ENCODE assay signal across 8 mouse cellular contexts in genomic region chr1:86440171-86440886, GRCm38 (mm10). TPM values are rescaled to one million over a fixed set of nuclear protein-coding genes. Genes with fewer than 3 reads are reported as not detected.
DNase-seq lines count a peak whose midpoint lies in the region; ATAC-seq and TF ChIP-seq lines count a peak whose summit lies in the region.

No protein-coding gene starts in this region.

- H3K4me3 ChIP-seq in ES-E14 (ENCODE audit: insufficient read depth in 1 of 2, low read depth in 1 of 2, low read length in 2 of 2, poor library complexity in 1 of 2, severe bottlenecking in 1 of 2) = peak overlapping the region; percentile 59 to 73
- H3K4me3 ChIP-seq in forebrain, embryonic 15.5 days = peak overlapping the region; percentile 51
- H3K4me3 ChIP-seq in lung, adult 2 months (replicated peaks; ENCODE audit: extremely low read depth, low read depth, low read length) = peak overlapping the region; percentile 40
- H3K4me3 ChIP-seq in neural tube, embryonic 15.5 days (replicated peaks) = peak overlapping the region; percentile 49

- whole genome bisulfite sequencing in forebrain, embryonic 15.5 days = 3% methylated on average over 18 of the region's 18 CpGs
- WGBS in lung, adult 2 months = 12% methylated on average over 18 of the region's 18 CpGs
- WGBS in neural tube, embryonic 15.5 days = 2% methylated on average over 18 of the region's 18 CpGs

- TF ChIP-seq POLR2A in lung, adult 2 months (IDR thresholded peaks at IDR 0.05; ENCODE audit: borderline replicate concordance, extremely low read depth, low read depth, low read length) = peak; percentile 33; the same call in 1 of the 2 replicates

- peak overlapping the region; percentile 95 for H3K27ac ChIP-seq in ES-E14 (ENCODE audit: insufficient read depth, low read depth, low read length, poor library complexity, severe bottlenecking)
- H3K27ac ChIP-seq in forebrain, embryonic 15.5 days (replicated peaks) = peak overlapping the region; percentile 100
- peak overlapping the region; percentile 98 for H3K27ac ChIP-seq in neural tube, embryonic 15.5 days (replicated peaks)

- H3K27me3 ChIP-seq in forebrain, embryonic 15.5 days = no peaks in the 10 kb centered on the region
- H3K27me3 ChIP-seq in neural tube, embryonic 15.5 days (replicated peaks) = no peaks in the 10 kb centered on the region

- in situ Hi-C loops in ES-E14 (cut with MboI; ENCODE audit: low sequenced_read_pairs in 2 of 2, unreplicated experiment in 2 of 2) = no loop called here

- H3K36me3 ChIP-seq in ES-E14 (ENCODE audit: control insufficient read depth, insufficient read depth, low read length, poor library complexity, severe bottlenecking) = no peaks in the 10 kb centered on the region
- H3K36me3 ChIP-seq in forebrain, embryonic 15.5 days = no peaks in the 10 kb centered on the region
- H3K36me3 ChIP-seq in neural tube, embryonic 15.5 days = no peaks in the 10 kb centered on the region

- peak overlapping the region; percentile 93 for H3K9ac ChIP-seq in ES-E14 (ENCODE audit: insufficient read depth, low read depth, low read length, poor library complexity, severe bottlenecking)
- H3K9ac ChIP-seq in forebrain, embryonic 15.5 days (replicated peaks) = peak overlapping the region; percentile 92
- H3K9ac ChIP-seq in neural tube, embryonic 15.5 days (replicated peaks) = no peak overlapping the region; the same call in 1 of the 2 replicates

- peak; percentile 91 for TF ChIP-seq CTCF in lung, adult 2 months (IDR thresholded peaks at IDR 0.05; ENCODE audit: insufficient read depth, low read length)

- peak overlapping the region; percentile 90 for H3K4me2 ChIP-seq in forebrain, embryonic 15.5 days (replicated peaks)
- H3K4me2 ChIP-seq in neural tube, embryonic 15.5 days = peak overlapping the region; percentile 88

- DNase-seq in ES-E14 (ENCODE audit: low read depth, low spot score) = peak; percentile 97
- DNase-seq in cerebellum, adult 11-12 months = peak; percentile 90
- DNase-seq in heart, postnatal 25 days (ENCODE audit: low spot score) = peak; percentile 84
- DNase-seq in layer of hippocampus, adult 18-20 months (ENCODE audit: low spot score in 2 of 2) = peak; percentile 86 to 98
- peak; percentile 89 for DNase-seq in lung, adult 2 months
- peak; percentile 97 for DNase-seq in testis, postnatal 10 days (ENCODE audit: low spot score)

- no peaks in the 10 kb centered on the region for H3K9me3 ChIP-seq in ES-E14 (ENCODE audit: control insufficient read depth, insufficient read depth, low read depth, low read length)
- H3K9me3 ChIP-seq in forebrain, embryonic 15.5 days = no peaks in the 10 kb centered on the region
- H3K9me3 ChIP-seq in neural tube, embryonic 15.5 days (replicated peaks) = no peaks in the 10 kb centered on the region

- peaks cover 2 to 35% of the 10 kb centered on the region in 2 experiments; a peak in 3 of 4 replicates for H3K4me1 ChIP-seq in ES-E14 (ENCODE audit: control insufficient read depth in 2 of 2, insufficient read depth in 2 of 2, low read length in 2 of 2, poor library complexity in 1 of 2)
- H3K4me1 ChIP-seq in forebrain, embryonic 15.5 days = peaks cover 58% of the 10 kb centered on the region
- peaks cover 15% of the 10 kb centered on the region for H3K4me1 ChIP-seq in lung, adult 2 months (ENCODE audit: control insufficient read depth, insufficient read depth, low read length)
- H3K4me1 ChIP-seq in neural tube, embryonic 15.5 days = peaks cover 55% of the 10 kb centered on the region

- ATAC-seq in forebrain, embryonic 15.5 days (replicated peaks) = peak; percentile 72
- ATAC-seq in neural tube, embryonic 15.5 days (ENCODE audit: low FRiP score) = peak; percentile 71

- intact Hi-C loops in heart, postnatal 25 days (cut with DNase I) = loop anchor here (1.0 kb wide), 3 partner anchors 27 to 92 kb away; no protein-coding TSS in a partner anchor

TF ChIP-seq in ES-E14, 5 proteins besides CTCF, POLR2A, EP300 and RAD21:
- TF ChIP-seq ZNF384 (IDR thresholded peaks at IDR 0.05; ENCODE audit: low read depth, low read length) (no peak), ZC3H11A (IDR thresholded peaks at IDR 0.05; ENCODE audit: borderline replicate concordance, low read depth, low read length) (peak; percentile 85), HCFC1 (IDR thresholded peaks at IDR 0.05; ENCODE audit: borderline replicate concordance, insufficient read depth, low read length) (no peak; the same call in 1 of the 2 replicates), MAFK (IDR thresholded peaks at IDR 0.05; ENCODE audit: insufficient read depth, low read depth, low read length) (no peak)
TF ChIP-seq in ES-E14: peak in this region for 1.

RNA-seq across cellular contexts. Expression of gene Tex44, which starts 14.2 kb away (rescaled TPM):
- 0.11 TPM in 1 of 2 replicates, not detected in the other for total RNA-seq in ES-E14 (2012; rRNA removed)
- not detected in 2 replicates for polyA plus RNA-seq in forebrain, embryonic 15.5 days (2015; fragmentation: Nextera tagmentation; extraction: Ambion mirVana)
- total RNA-seq in heart, postnatal 25 days (2021) = not detected
- total RNA-seq in layer of hippocampus, adult 18-20 months (2021) = not detected
- polyA plus RNA-seq in lung, adult 2 months (2012; rRNA removed) = 0.11 and 0.12 TPM in 2 replicates
- polyA plus RNA-seq in neural tube, embryonic 15.5 days (2015; fragmentation: Nextera tagmentation; extraction: Ambion mirVana) = not detected in 2 replicates

RNA-seq across cellular contexts. Expression of gene Nmur1, which starts 14.3 kb away (rescaled TPM):
- total RNA-seq in ES-E14 (2012; rRNA removed) = 0.18 TPM in 1 of 2 replicates, not detected in the other
- polyA plus RNA-seq in forebrain, embryonic 15.5 days (2015; fragmentation: Nextera tagmentation; extraction: Ambion mirVana) = 0.18 TPM in 1 of 2 replicates, not detected in the other
- not detected for total RNA-seq in heart, postnatal 25 days (2021)
- total RNA-seq in layer of hippocampus, adult 18-20 months (2021) = not detected
- 2.9 TPM in 2 replicates for polyA plus RNA-seq in lung, adult 2 months (2012; rRNA removed)
- polyA plus RNA-seq in neural tube, embryonic 15.5 days (2015; fragmentation: Nextera tagmentation; extraction: Ambion mirVana) = 0.13 TPM in 1 of 2 replicates, not detected in the other

Comparison
In these comparisons a context has a peak if more than half of its experiments do, and no peak if none do; other contexts are left out.
1. Peak in every context shown above with its lines: DNase-seq, ATAC-seq, H3K4me3 ChIP-seq and H3K27ac ChIP-seq.